Mouse (Mus musculus) stomach, embryonic 14.5 days (tissue): Measurements from ENCODE around the gene Baiap2l2. TPM values are rescaled to one million over a fixed set of nuclear protein-coding genes. Genes with fewer than 3 reads are reported as not detected.

Source experiments
- ATAC-seq: fragments of 200-750 bp; cut with Nextera tagmentation; 2 replicates; pipeline ENCODE4 v1.8.0; 2017; ENCODE audit warnings: low read depth, moderate TSS enrichment; ENCODE audit not compliant: insufficient number of reproducible peaks, insufficient read depth, low FRiP score
- H3K27ac ChIP-seq: fragments of 300-500 bp; sonication (generic); 2 replicates; pipeline ENCODE4 v1.5.1; 2014; ENCODE audit warnings: mild to moderate bottlenecking, low read length, moderate library complexity, mixed read lengths
- H3K27me3 ChIP-seq: fragments of 300-500 bp; sonication (generic); 2 replicates; pipeline ENCODE4 v1.6.1; 2014; ENCODE audit warnings: low read length, control low read depth, mixed read lengths; ENCODE audit not compliant: control insufficient read depth, insufficient read depth
- H3K36me3 ChIP-seq: fragments of 300-500 bp; sonication (generic); 2 replicates; pipeline ENCODE4 v1.6.1; 2014; ENCODE audit warnings: mild to moderate bottlenecking, control low read depth, low read length, moderate library complexity, mixed read lengths; ENCODE audit not compliant: control insufficient read depth, insufficient read depth
- H3K4me1 ChIP-seq: fragments of 300-500 bp; sonication (generic); 2 replicates; pipeline ENCODE4 v1.6.1; 2014; ENCODE audit warnings: low read length, control low read depth, mixed read lengths; ENCODE audit not compliant: control insufficient read depth, insufficient read depth
- H3K4me2 ChIP-seq: fragments of 300-500 bp; sonication (generic); replicated peaks from 2 replicates; pipeline ENCODE4 v1.6.1; 2014; ENCODE audit warnings: low read depth, low read length, control low read depth
- H3K4me3 ChIP-seq: fragments of 300-500 bp; sonication (generic); 2 replicates; pipeline ENCODE4 v1.5.1; 2014; ENCODE audit warnings: low read depth, low read length, control low read depth
- H3K9ac ChIP-seq: fragments of 300-500 bp; sonication (generic); replicated peaks from 2 replicates; pipeline ENCODE4 v1.6.1; 2014; ENCODE audit warnings: low read depth, mild to moderate bottlenecking, control low read depth, low read length, moderate library complexity, mixed read lengths
- H3K9me3 ChIP-seq: fragments of 300-500 bp; sonication (generic); 2 replicates; pipeline ENCODE4 v1.6.1; 2016; ENCODE audit warnings: low read depth, low read length, control low read depth; ENCODE audit not compliant: control insufficient read depth
- WGBS: fragments of 180-500 bp; shearing (Covaris S2); extraction: QIAGEN DNeasy Blood & Tissue Kit; methylation state at CpG from one replicate; pipeline ENCODE4 v1.1.7; 2014; 5-methylcytosine and 5-hydroxymethylcytosine counted together
- polyA plus RNA-seq: library from polyadenylated mRNA; unstranded; fragments of >200 nt; fragmentation: Nextera tagmentation; extraction: Ambion mirVana; gene quantifications from 2 replicates; pipeline ENCODE4 v1.2.1, GENCODE M21; 2014

The Baiap2l2 gene
- 5.9 and 8.6 TPM in 2 replicates for polyA plus RNA-seq

GRCm38 (mm10) chr15:79285399-79285798, at the start of gene Baiap2l2:
Gene Baiap2l2, minus strand, starts transcription at chr15:79285537.
- H3K9ac ChIP-seq: no peak within 1 kb of the TSS
- 48% methylated on average over 10 of the region's 10 CpGs for WGBS
- H3K4me3 ChIP-seq: no peak within 1 kb of the TSS
- peaks cover 4% of the 10 kb centered on the region; the same call in 1 of the 2 replicates for H3K36me3 ChIP-seq
- no peaks in the 10 kb centered on the region for H3K27me3 ChIP-seq
- peak; percentile 69 for ATAC-seq
- no peaks in the 10 kb centered on the region for H3K4me1 ChIP-seq
- peak within 1 kb of the TSS; percentile 12; the same call in 1 of the 2 replicates for H3K4me2 ChIP-seq
- H3K27ac ChIP-seq: peak within 1 kb of the TSS; percentile 39; the same call in 1 of the 2 replicates
- H3K9me3 ChIP-seq: no peaks in the 10 kb centered on the region

GRCm38 (mm10) chr15:79333409-79333808, 48.1 kb upstream of the Baiap2l2 start:
- H3K4me1 ChIP-seq: no peaks in the 10 kb centered on the region
- no peak overlapping the region for H3K9ac ChIP-seq
- no peaks in the 10 kb centered on the region for H3K9me3 ChIP-seq
- no peak overlapping the region for H3K27ac ChIP-seq
- H3K27me3 ChIP-seq: no peaks in the 10 kb centered on the region
- H3K4me2 ChIP-seq: no peak overlapping the region
- H3K4me3 ChIP-seq: no peak overlapping the region
- ATAC-seq: no peak
- no peaks in the 10 kb centered on the region for H3K36me3 ChIP-seq
- 46% methylated on average over 4 of the region's 4 CpGs for WGBS

GRCm38 (mm10) chr15:79330521-79330920, 45.2 kb upstream of the Baiap2l2 start:
- H3K4me2 ChIP-seq: no peak overlapping the region
- WGBS: 34% methylated on average over 4 of the region's 4 CpGs
- no peaks in the 10 kb centered on the region for H3K36me3 ChIP-seq
- H3K4me1 ChIP-seq: peaks cover 10% of the 10 kb centered on the region; the same call in 1 of the 2 replicates
- no peak overlapping the region for H3K4me3 ChIP-seq
- no peak for ATAC-seq
- H3K9ac ChIP-seq: no peak overlapping the region
- H3K27me3 ChIP-seq: no peaks in the 10 kb centered on the region
- H3K9me3 ChIP-seq: no peaks in the 10 kb centered on the region
- H3K27ac ChIP-seq: no peak overlapping the region

GRCm38 (mm10) chr15:79329979-79330363, 44.6 kb upstream of the Baiap2l2 start:
- H3K4me3 ChIP-seq: no peak overlapping the region
- 87% methylated on average over 6 of the region's 6 CpGs for WGBS
- no peak overlapping the region for H3K27ac ChIP-seq
- H3K9me3 ChIP-seq: no peaks in the 10 kb centered on the region
- no peak overlapping the region for H3K4me2 ChIP-seq
- no peak overlapping the region for H3K9ac ChIP-seq
- no peak for ATAC-seq
- H3K36me3 ChIP-seq: no peaks in the 10 kb centered on the region
- no peaks in the 10 kb centered on the region for H3K27me3 ChIP-seq
- peaks cover 14% of the 10 kb centered on the region; the same call in 1 of the 2 replicates for H3K4me1 ChIP-seq

GRCm38 (mm10) chr15:79329346-79329978, 44.1 kb upstream of the Baiap2l2 start:
- Histone ChIP-seq H3K27me3 (no peaks in the 10 kb centered on the region), H3K36me3 (no peaks in the 10 kb centered on the region), H3K4me1 (peaks cover 15% of the 10 kb centered on the region; the same call in 1 of the 2 replicates), H3K4me3 (no peak overlapping the region), H3K9me3 (no peaks in the 10 kb centered on the region), H3K27ac (no peak overlapping the region), H3K9ac (no peak overlapping the region), H3K4me2 (no peak overlapping the region)
- ATAC-seq: no peak
- WGBS: 94% methylated on average over 6 of the region's 6 CpGs

GRCm38 (mm10) chr15:79328939-79329275, 43.6 kb upstream of the Baiap2l2 start:
- Histone ChIP-seq H3K9ac (no peak overlapping the region), H3K4me2 (peak overlapping the region; percentile 81; the same call in 1 of the 2 replicates), H3K4me1 (peaks cover 19% of the 10 kb centered on the region; the same call in 1 of the 2 replicates), H3K36me3 (no peaks in the 10 kb centered on the region), H3K27me3 (no peaks in the 10 kb centered on the region), H3K9me3 (no peaks in the 10 kb centered on the region), H3K27ac (peak overlapping the region; percentile 86; the same call in 1 of the 2 replicates), H3K4me3 (no peak overlapping the region)
- no peak for ATAC-seq
- 94% methylated on average over 4 of the region's 4 CpGs for WGBS

GRCm38 (mm10) chr15:79328058-79328938, 43.0 kb upstream of the Baiap2l2 start, which contains the start of gene Pla2g6:
Gene Pla2g6, minus strand, starts transcription at chr15:79328390.
- peak; percentile 95 for ATAC-seq
- WGBS: 3% methylated on average over 46 of the region's 46 CpGs
- Histone ChIP-seq H3K4me1 (peaks cover 19% of the 10 kb centered on the region; the same call in 1 of the 2 replicates), H3K27ac (peak within 1 kb of the TSS; percentile 96), H3K27me3 (no peaks in the 10 kb centered on the region), H3K36me3 (no peaks in the 10 kb centered on the region), H3K4me2 (peak within 1 kb of the TSS; percentile 81), H3K4me3 (peak within 1 kb of the TSS; percentile 55), H3K9ac (peak within 1 kb of the TSS; percentile 57), H3K9me3 (no peaks in the 10 kb centered on the region)
